Mouse (Mus musculus): ENCODE measurements around the gene Meiob. TPM values are rescaled to one million over a fixed set of nuclear protein-coding genes. Genes with fewer than 3 reads are reported as not detected.
A peak's percentile ranks its signal among the peaks of the same experiment; 100 is the strongest.

Meiob gene
- not detected in 2 replicates for polyA plus RNA-seq (2014; fragmentation: Nextera tagmentation; extraction: Ambion mirVana)

DNA sequence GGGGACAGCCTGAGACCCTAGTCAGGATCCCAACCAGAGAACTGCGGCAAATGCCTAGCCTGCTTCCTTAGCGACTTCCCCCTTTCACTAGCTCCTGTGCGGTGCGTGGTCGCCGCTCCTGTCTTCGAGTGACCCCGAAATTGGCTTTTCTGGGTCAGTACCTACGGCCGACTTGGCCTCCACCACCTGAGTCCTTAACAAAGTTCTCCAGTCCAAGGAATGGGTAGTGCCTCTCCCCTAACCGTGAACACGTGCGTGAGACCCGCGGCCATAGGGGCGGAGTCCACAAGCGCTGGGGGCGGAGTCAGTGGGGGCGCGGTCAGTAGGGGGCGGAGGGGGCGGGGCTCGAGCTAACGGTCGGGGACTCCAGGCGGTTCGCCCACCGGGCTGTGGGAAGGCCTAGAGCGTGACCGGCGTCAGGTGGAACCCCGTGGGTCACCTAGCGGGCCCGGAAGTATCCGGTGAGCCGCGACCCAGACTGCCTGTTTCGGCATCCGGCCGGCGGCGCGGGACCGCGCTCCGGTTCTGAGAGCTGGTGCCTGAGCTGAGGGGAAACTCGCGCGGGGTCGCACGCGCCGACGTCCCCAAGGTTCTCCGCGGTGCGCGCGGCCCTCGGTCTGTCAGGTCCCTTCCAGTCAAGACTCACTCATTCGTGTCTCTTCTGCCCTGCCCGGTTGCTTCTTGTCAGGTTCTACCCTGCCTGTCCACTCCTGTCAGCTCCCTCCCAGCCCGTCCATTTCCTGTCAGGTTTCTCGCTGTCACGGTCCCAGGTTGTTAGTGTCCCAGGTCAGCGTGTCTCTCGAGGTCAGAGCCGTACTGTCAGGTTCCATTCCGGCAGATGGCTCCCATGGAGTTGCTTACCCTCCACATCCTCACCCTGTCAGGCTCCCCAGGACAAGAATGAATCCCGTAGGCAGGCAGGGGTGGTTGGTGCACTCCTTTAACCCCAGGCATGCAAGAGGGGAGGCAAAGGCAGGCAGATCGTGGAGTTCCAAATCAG lies at the start of gene Meiob:
TSS of gene Meiob (plus strand) at position 338 of the 1,000 bp plus-strand sequence.
- no peaks in the 10 kb centered on the region for H3K36me3 ChIP-seq (ENCODE audit: control insufficient read depth, insufficient read depth, low read length)
- peak within 1 kb of the TSS; percentile 60 for H3K4me3 ChIP-seq (ENCODE audit: low read depth, low read length)
- peak within 1 kb of the TSS; percentile 94 for H3K4me2 ChIP-seq (replicated peaks; ENCODE audit: low read depth, low read length)
- H3K4me1 ChIP-seq (replicated peaks; ENCODE audit: control insufficient read depth, insufficient read depth, low read length) = no peaks in the 10 kb centered on the region
- WGBS = under 1% methylated on average over 69 of the region's 71 CpGs
- peak within 1 kb of the TSS; percentile 44; the same call in 1 of the 2 replicates for H3K9ac ChIP-seq (ENCODE audit: low read depth, low read length)
- no peak within 1 kb of the TSS for H3K27ac ChIP-seq (ENCODE audit: low read depth, low read length)
- ATAC-seq (ENCODE audit: low FRiP score) = peak; percentile 85
- peak; percentile 84 for DNase-seq (ENCODE audit: low spot score)
- no peaks in the 10 kb centered on the region for H3K9me3 ChIP-seq (ENCODE audit: control insufficient read depth, low read length)
- H3K27me3 ChIP-seq (ENCODE audit: control insufficient read depth, insufficient read depth, low read length) = peaks cover 14% of the 10 kb centered on the region

DNA sequence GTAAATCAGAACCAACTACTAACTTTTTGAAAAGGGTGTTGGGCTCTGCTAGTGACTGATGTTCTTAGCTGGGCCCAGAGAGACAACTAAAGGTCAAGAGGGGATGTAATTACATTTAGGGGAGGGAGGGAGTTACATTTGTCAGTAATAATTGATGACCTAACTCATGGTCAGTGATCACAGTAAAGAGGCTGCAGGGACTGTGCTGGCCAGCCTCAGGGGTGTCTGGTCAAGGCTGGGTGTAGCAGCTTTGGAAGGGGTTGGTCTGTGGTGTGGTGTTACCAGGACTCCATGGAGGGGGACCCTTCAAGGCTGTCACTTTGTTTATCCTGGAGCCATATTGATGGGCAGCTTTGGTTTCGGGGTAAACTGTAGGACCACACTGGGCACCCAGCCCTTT lies 46.7 kb upstream of the Meiob start:
- no peak overlapping the region for H3K9ac ChIP-seq (ENCODE audit: low read depth, low read length)
- ATAC-seq (ENCODE audit: low FRiP score) (no peak), DNase-seq (ENCODE audit: low spot score) (no peak)
- H3K27ac ChIP-seq (ENCODE audit: low read depth, low read length) = no peak overlapping the region
- no peak overlapping the region for H3K4me3 ChIP-seq (ENCODE audit: low read depth, low read length)
- no peaks in the 10 kb centered on the region for H3K36me3 ChIP-seq (ENCODE audit: control insufficient read depth, insufficient read depth, low read length)
- H3K4me1 ChIP-seq (replicated peaks; ENCODE audit: control insufficient read depth, insufficient read depth, low read length) = peaks cover 6% of the 10 kb centered on the region
- H3K4me2 ChIP-seq (replicated peaks; ENCODE audit: low read depth, low read length) = no peak overlapping the region
- H3K9me3 ChIP-seq (ENCODE audit: control insufficient read depth, low read length) = no peaks in the 10 kb centered on the region
- WGBS = 81% methylated on average over 1 of the region's 1 CpGs
- peaks cover 27% of the 10 kb centered on the region for H3K27me3 ChIP-seq (ENCODE audit: control insufficient read depth, insufficient read depth, low read length)

DNA sequence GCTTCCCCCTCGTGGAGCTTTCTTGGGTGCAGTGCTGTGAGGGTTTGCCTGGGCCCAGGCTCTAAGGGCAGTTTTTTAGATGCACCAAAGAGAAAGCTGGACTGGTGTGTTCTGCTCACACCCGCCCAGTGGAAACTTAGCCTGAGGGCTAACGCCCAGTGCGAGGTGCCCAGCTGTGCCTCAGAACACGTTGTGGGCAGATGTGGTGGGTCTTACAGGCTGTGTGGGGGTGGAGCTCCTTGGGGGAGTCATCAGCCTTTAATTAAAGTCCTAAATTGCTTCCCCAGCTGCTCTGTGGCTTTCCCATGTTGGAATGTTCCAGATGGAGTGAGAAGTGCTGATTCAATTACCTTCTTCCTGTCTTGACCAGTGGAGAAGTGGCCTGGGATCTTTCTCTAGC lies 43.0 kb upstream of the Meiob start:
- no peak overlapping the region for H3K4me3 ChIP-seq (ENCODE audit: low read depth, low read length)
- no peaks in the 10 kb centered on the region for H3K36me3 ChIP-seq (ENCODE audit: control insufficient read depth, insufficient read depth, low read length)
- H3K9ac ChIP-seq (ENCODE audit: low read depth, low read length) = no peak overlapping the region
- no peaks in the 10 kb centered on the region for H3K4me1 ChIP-seq (replicated peaks; ENCODE audit: control insufficient read depth, insufficient read depth, low read length)
- no peak overlapping the region for H3K4me2 ChIP-seq (replicated peaks; ENCODE audit: low read depth, low read length)
- H3K27ac ChIP-seq (ENCODE audit: low read depth, low read length) = no peak overlapping the region
- DNase-seq (ENCODE audit: low spot score) (no peak), ATAC-seq (ENCODE audit: low FRiP score) (no peak)
- no peaks in the 10 kb centered on the region for H3K9me3 ChIP-seq (ENCODE audit: control insufficient read depth, low read length)
- WGBS = 51% methylated on average over 5 of the region's 5 CpGs
- no peaks in the 10 kb centered on the region; the same call in 1 of the 2 replicates for H3K27me3 ChIP-seq (ENCODE audit: control insufficient read depth, insufficient read depth, low read length)

DNA sequence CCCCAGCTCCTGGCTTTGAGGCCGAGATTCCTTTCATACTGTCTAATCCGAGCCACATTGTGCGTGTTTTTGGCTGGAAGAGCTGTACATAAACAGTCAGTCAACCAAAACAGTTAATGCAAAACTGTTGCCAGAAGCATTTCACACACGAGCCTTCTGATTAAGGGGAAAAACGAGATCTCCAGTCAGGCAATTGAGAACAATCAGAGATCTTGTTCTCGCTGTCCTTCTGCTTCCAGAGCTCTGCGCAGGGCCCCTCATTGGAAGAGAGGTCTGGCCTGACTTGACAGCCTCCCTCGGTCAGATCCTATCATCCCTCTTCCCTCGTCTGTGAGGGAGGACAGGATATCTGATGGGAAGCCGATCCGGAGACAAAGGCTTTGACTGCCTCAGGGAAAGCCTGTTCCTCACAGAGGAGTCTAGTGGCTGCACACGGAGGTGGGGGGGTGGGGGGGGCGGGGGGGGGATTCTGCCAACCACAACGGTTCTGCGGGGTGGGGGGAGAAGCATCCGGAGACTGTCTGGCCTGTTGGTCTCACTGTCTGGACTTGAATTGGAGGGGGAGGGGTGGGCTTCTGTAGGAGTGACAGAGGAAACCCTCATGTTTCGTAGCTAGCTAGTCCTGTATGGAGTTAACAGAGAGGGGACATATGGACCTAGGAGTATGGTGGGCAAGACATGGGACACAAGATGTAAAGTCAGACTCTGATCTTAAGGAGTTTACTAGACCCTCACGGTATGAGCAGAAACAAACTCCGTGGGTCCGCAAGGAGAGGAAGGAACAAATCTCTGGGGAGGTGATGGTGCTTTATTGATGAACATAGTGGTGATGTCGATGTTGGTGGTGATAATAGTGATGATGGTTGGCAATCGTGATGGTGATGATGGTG lies 38.8 kb upstream of the Meiob start:
- Histone ChIP-seq H3K9me3 (ENCODE audit: control insufficient read depth, low read length) (no peaks in the 10 kb centered on the region), H3K4me1 (replicated peaks; ENCODE audit: control insufficient read depth, insufficient read depth, low read length) (no peaks in the 10 kb centered on the region), H3K4me2 (replicated peaks; ENCODE audit: low read depth, low read length) (no peak overlapping the region), H3K27ac (ENCODE audit: low read depth, low read length) (0 out of 2 replicates have a peak overlapping the region, but pooled peaks have one; percentile 13), H3K4me3 (ENCODE audit: low read depth, low read length) (no peak overlapping the region), H3K36me3 (ENCODE audit: control insufficient read depth, insufficient read depth, low read length) (no peaks in the 10 kb centered on the region), H3K9ac (ENCODE audit: low read depth, low read length) (no peak overlapping the region), H3K27me3 (ENCODE audit: control insufficient read depth, insufficient read depth, low read length) (no peaks in the 10 kb centered on the region)
- ATAC-seq (ENCODE audit: low FRiP score) = no peak
- 55% methylated on average over 21 of the region's 22 CpGs for WGBS
- no peak for DNase-seq (ENCODE audit: low spot score)

DNA sequence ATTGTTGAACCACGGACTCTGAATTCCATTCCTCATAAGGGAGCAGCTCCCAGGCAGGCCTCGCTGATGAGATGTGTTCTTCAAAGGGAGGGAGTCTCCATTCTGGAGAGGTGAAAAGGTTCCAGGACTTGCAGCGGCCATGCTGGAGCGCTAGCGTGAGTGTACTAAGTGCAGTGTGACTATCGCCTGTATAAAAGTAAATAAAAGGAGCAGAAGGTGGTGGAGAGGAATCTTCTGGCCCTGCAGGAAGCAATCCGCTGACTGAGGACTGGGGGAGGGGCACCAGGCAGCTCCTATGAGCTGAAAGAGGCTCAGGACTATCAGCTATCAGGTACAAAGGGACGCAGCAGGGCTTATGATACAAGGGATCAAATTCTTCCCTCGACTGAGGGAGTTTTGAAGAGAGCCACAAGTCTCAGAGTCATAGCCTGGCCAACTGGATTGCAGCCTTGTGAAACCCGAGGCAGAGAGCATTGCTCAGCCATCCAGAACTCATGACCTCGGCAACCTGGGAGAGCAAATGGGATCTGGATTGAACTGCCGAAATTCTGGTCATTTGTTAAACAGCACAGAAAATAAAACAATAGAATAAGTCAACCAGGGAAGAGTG lies 37.7 kb upstream of the Meiob start:
- Histone ChIP-seq H3K9me3 (ENCODE audit: control insufficient read depth, low read length) (no peaks in the 10 kb centered on the region), H3K9ac (ENCODE audit: low read depth, low read length) (no peak overlapping the region), H3K27ac (ENCODE audit: low read depth, low read length) (no peak overlapping the region), H3K4me2 (replicated peaks; ENCODE audit: low read depth, low read length) (no peak overlapping the region), H3K36me3 (ENCODE audit: control insufficient read depth, insufficient read depth, low read length) (no peaks in the 10 kb centered on the region), H3K27me3 (ENCODE audit: control insufficient read depth, insufficient read depth, low read length) (no peaks in the 10 kb centered on the region), H3K4me3 (ENCODE audit: low read depth, low read length) (no peak overlapping the region), H3K4me1 (replicated peaks; ENCODE audit: control insufficient read depth, insufficient read depth, low read length) (no peaks in the 10 kb centered on the region)
- 31% methylated on average over 12 of the region's 12 CpGs for WGBS
- DNase-seq (ENCODE audit: low spot score) (no peak), ATAC-seq (ENCODE audit: low FRiP score) (no peak)

DNA sequence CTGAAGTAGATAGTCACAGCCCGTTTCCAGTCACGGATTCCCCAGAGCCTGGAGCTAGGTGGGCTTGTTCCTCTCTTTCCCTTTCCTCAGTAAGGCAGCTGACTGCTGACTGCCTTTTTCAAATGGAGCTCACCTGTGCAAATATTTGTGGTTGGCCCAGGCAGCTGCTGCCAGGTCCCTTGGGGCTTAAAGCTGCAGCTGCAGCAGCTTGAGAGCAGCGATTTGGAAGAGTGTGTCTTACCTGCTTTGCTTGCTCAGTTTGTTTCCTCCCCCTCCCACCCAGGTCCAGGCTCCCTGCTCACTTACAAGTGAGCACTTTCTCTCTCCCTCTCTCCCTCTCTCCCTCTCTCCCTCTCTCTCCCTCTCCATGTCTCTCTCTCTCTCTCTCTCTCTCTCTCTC lies 34.9 kb upstream of the Meiob start:
- H3K9ac ChIP-seq (ENCODE audit: low read depth, low read length) = no peak overlapping the region
- no peaks in the 10 kb centered on the region for H3K27me3 ChIP-seq (ENCODE audit: control insufficient read depth, insufficient read depth, low read length)
- WGBS = 45% methylated on average over 3 of the region's 3 CpGs
- no peaks in the 10 kb centered on the region for H3K4me1 ChIP-seq (replicated peaks; ENCODE audit: control insufficient read depth, insufficient read depth, low read length)
- DNase-seq (ENCODE audit: low spot score) (no peak), ATAC-seq (ENCODE audit: low FRiP score) (no peak)
- no peaks in the 10 kb centered on the region for H3K9me3 ChIP-seq (ENCODE audit: control insufficient read depth, low read length)
- no peak overlapping the region for H3K27ac ChIP-seq (ENCODE audit: low read depth, low read length)
- H3K4me3 ChIP-seq (ENCODE audit: low read depth, low read length) = no peak overlapping the region
- no peak overlapping the region for H3K4me2 ChIP-seq (replicated peaks; ENCODE audit: low read depth, low read length)
- no peaks in the 10 kb centered on the region for H3K36me3 ChIP-seq (ENCODE audit: control insufficient read depth, insufficient read depth, low read length)

DNA sequence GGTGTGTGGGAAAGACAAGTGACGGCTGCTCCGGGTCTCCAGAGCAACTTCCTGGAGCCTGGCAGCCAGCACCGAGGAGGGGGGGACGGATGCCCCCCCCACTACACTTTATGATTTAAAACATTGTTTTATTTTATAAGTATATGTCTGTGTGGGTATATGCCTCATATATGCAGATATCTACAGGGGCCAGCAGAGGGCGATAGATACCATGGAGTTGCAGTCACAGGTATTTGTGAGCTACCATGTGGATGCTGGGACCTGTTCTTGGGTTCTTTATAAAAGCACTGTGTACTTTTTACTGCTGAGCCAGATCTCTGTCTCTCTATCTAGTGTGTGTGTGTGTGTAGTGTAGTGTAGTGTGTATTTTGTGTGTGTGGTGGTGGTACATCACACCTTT lies 30.8 kb upstream of the Meiob start:
- no peaks in the 10 kb centered on the region for H3K27me3 ChIP-seq (ENCODE audit: control insufficient read depth, insufficient read depth, low read length)
- H3K36me3 ChIP-seq (ENCODE audit: control insufficient read depth, insufficient read depth, low read length) = no peaks in the 10 kb centered on the region
- no peak overlapping the region for H3K27ac ChIP-seq (ENCODE audit: low read depth, low read length)
- no peaks in the 10 kb centered on the region for H3K4me1 ChIP-seq (replicated peaks; ENCODE audit: control insufficient read depth, insufficient read depth, low read length)
- no peak overlapping the region for H3K4me2 ChIP-seq (replicated peaks; ENCODE audit: low read depth, low read length)
- ATAC-seq (ENCODE audit: low FRiP score) (no peak), DNase-seq (ENCODE audit: low spot score) (no peak)
- no peak overlapping the region for H3K4me3 ChIP-seq (ENCODE audit: low read depth, low read length)
- H3K9ac ChIP-seq (ENCODE audit: low read depth, low read length) = no peak overlapping the region
- WGBS = 77% methylated on average over 5 of the region's 5 CpGs
- no peaks in the 10 kb centered on the region for H3K9me3 ChIP-seq (ENCODE audit: control insufficient read depth, low read length)

DNA sequence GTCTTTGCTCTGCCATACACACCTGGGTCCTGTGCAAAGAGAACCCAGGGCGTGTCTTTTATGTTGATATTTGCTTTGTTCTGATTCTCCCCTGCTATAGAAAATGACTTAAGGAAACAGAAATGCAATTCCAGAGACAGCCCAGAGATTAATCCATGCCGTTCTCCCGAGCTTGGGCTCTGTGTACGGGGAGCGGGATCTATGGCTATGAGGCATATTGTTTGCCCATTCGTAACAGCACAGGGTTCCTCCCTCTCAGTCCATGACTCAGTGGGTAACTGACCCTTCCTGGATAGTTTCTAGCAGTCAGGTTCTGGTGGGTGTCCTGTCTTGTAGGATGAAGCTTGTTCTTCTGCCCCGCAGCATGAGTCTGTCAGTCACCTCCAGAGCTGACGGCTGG lies 28.9 kb upstream of the Meiob start:
- 84% methylated on average over 8 of the region's 8 CpGs for WGBS
- Histone ChIP-seq H3K36me3 (ENCODE audit: control insufficient read depth, insufficient read depth, low read length) (no peaks in the 10 kb centered on the region), H3K27me3 (ENCODE audit: control insufficient read depth, insufficient read depth, low read length) (no peaks in the 10 kb centered on the region), H3K27ac (ENCODE audit: low read depth, low read length) (no peak overlapping the region), H3K4me3 (ENCODE audit: low read depth, low read length) (no peak overlapping the region), H3K9me3 (ENCODE audit: control insufficient read depth, low read length) (no peaks in the 10 kb centered on the region), H3K4me2 (replicated peaks; ENCODE audit: low read depth, low read length) (no peak overlapping the region), H3K4me1 (replicated peaks; ENCODE audit: control insufficient read depth, insufficient read depth, low read length) (no peaks in the 10 kb centered on the region), H3K9ac (ENCODE audit: low read depth, low read length) (no peak overlapping the region)
- no peak for DNase-seq (ENCODE audit: low spot score)
- no peak for ATAC-seq (ENCODE audit: low FRiP score)
